1 mouse cellular context compared by ENCODE assay signal in genomic region chr17:56256239-56256881, GRCm38 (mm10).
TF ChIP-seq lines count a peak whose summit lies in the region.

Gene Fem1a, plus strand, starts transcription at chr17:56256810.

TF ChIP-seq in CH12.LX, 34 proteins besides CTCF, POLR2A, EP300 and RAD21 (continued from another document):
- TF ChIP-seq E2F4 (IDR thresholded peaks at IDR 0.05; ENCODE audit: insufficient replicate concordance, low read depth, low read length): peak; percentile 23; the same call in 1 of the 2 replicates
- TF ChIP-seq USF2 (conservative IDR thresholded peaks at IDR 0.05; ENCODE audit: low read depth, low read length): no peak
- no peak for TF ChIP-seq PAX5 (IDR thresholded peaks at IDR 0.05; ENCODE audit: low read length)
- no peak for TF ChIP-seq UBTF (IDR thresholded peaks at IDR 0.05; ENCODE audit: low read depth, low read length)
- peak; percentile 93 for TF ChIP-seq ELF1 (IDR thresholded peaks at IDR 0.05; ENCODE audit: low read depth, low read length)
- TF ChIP-seq SIN3A (IDR thresholded peaks at IDR 0.05; ENCODE audit: low read length): peak; percentile 93
- TF ChIP-seq ETS1 (conservative IDR thresholded peaks at IDR 0.05; ENCODE audit: low read depth, low read length): 0 out of 2 replicates have a peak, but pooled peaks have one; percentile 12
- TF ChIP-seq MEF2A (IDR thresholded peaks at IDR 0.05; ENCODE audit: borderline replicate concordance, low read depth, low read length): no peak; the same call in 1 of the 2 replicates
- TF ChIP-seq JUN (IDR thresholded peaks at IDR 0.05; ENCODE audit: insufficient read depth, low read depth, low read length): no peak
- peak; percentile 94 for TF ChIP-seq MYC (IDR thresholded peaks at IDR 0.05; ENCODE audit: low read depth, low read length)
- peak; percentile 76; the same call in 1 of the 2 replicates for TF ChIP-seq CHD1 (IDR thresholded peaks at IDR 0.05; ENCODE audit: low read depth, low read length)
- TF ChIP-seq MAZ (IDR thresholded peaks at IDR 0.05; ENCODE audit: low read depth, low read length): peak; percentile 82; the same call in 1 of the 2 replicates
- no peak for TF ChIP-seq ZKSCAN1 (IDR thresholded peaks at IDR 0.05; ENCODE audit: borderline replicate concordance, low read depth, low read length)
TF ChIP-seq in CH12.LX: peak in this region for 23.
